In genomic region chr1:91365816-91366214, GRCm38 (mm10) we compare ENCODE assay signal across 8 mouse cellular contexts. TPM values are rescaled to one million over a fixed set of nuclear protein-coding genes. Genes with fewer than 3 reads are reported as not detected.
A peak's percentile ranks its signal among the peaks of the same experiment; 100 is the strongest.
DNase-seq lines count a peak whose midpoint lies in the region; ATAC-seq and TF ChIP-seq lines count a peak whose summit lies in the region.
"Had no signal": no experiment of that assay in that cellular context is flagged by ENCODE, and none has a peak within 500 bp of the region (broad histone marks: within the 10 kb centered on the region; RNA-seq: fewer than 3 reads in every experiment).

No protein-coding gene starts in this region.

- no peak for ATAC-seq in neural tube, embryonic 11.5 days (ENCODE audit: insufficient read depth, low FRiP score, low TSS enrichment)
- no peak for ATAC-seq in forebrain, embryonic 16.5 days
- ATAC-seq in liver, embryonic 13.5 days (ENCODE audit: low read depth), result no peak
- peak; percentile 4; the same call in 1 of the 2 replicates for ATAC-seq in stomach, embryonic 16.5 days (ENCODE audit: insufficient read depth, low FRiP score)

- H3K9ac ChIP-seq in neural tube, embryonic 11.5 days (ENCODE audit: low read length), result no peak overlapping the region
- no peak overlapping the region for H3K9ac ChIP-seq in forebrain, embryonic 16.5 days (replicated peaks; ENCODE audit: low read depth, low read length)
- H3K9ac ChIP-seq in liver, embryonic 13.5 days, result peak overlapping the region; percentile 89
- peak overlapping the region; percentile 78 for H3K9ac ChIP-seq in stomach, embryonic 16.5 days (ENCODE audit: low read length)

- H3K4me2 ChIP-seq in neural tube, embryonic 11.5 days (ENCODE audit: low read depth), result peak overlapping the region; percentile 72
- peak overlapping the region; percentile 65 for H3K4me2 ChIP-seq in forebrain, embryonic 16.5 days (ENCODE audit: low read length)
- H3K4me2 ChIP-seq in liver, embryonic 13.5 days, result peak overlapping the region; percentile 98
- H3K4me2 ChIP-seq in stomach, embryonic 16.5 days (ENCODE audit: low read depth, low read length), result peak overlapping the region; percentile 99

- no peaks in the 10 kb centered on the region; the same call in 1 of the 2 replicates for H3K36me3 ChIP-seq in neural tube, embryonic 11.5 days (ENCODE audit: control insufficient read depth, insufficient read depth, low read length)
- peaks cover 4% of the 10 kb centered on the region; the same call in 1 of the 2 replicates for H3K36me3 ChIP-seq in forebrain, embryonic 16.5 days (ENCODE audit: control insufficient read depth, insufficient read depth)
- H3K36me3 ChIP-seq in liver, embryonic 13.5 days, result peaks cover 27% of the 10 kb centered on the region
- 0 out of 2 replicates have a peak, but pooled peaks cover under 1% of the 10 kb centered on the region for H3K36me3 ChIP-seq in stomach, embryonic 16.5 days (ENCODE audit: control insufficient read depth, insufficient read depth, low read length)

- no peak overlapping the region for H3K27ac ChIP-seq in neural tube, embryonic 11.5 days (ENCODE audit: low read depth, low read length)
- no peak overlapping the region for H3K27ac ChIP-seq in forebrain, embryonic 16.5 days (ENCODE audit: low read length)
- H3K27ac ChIP-seq in liver, embryonic 13.5 days, result no peak overlapping the region
- H3K27ac ChIP-seq in stomach, embryonic 16.5 days (ENCODE audit: low read length), result no peak overlapping the region
- no peak overlapping the region for H3K27ac ChIP-seq in layer of hippocampus, adult 2 months
- H3K27ac ChIP-seq: macrophage had no signal

- H3K4me3 ChIP-seq in neural tube, embryonic 11.5 days (ENCODE audit: low read depth, low read length), result peak overlapping the region; percentile 36; the same call in 1 of the 2 replicates
- H3K4me3 ChIP-seq in forebrain, embryonic 16.5 days (replicated peaks; ENCODE audit: low read length), result peak overlapping the region; percentile 43
- H3K4me3 ChIP-seq in liver, embryonic 13.5 days (replicated peaks), result peak overlapping the region; percentile 77
- peak overlapping the region; percentile 56 for H3K4me3 ChIP-seq in stomach, embryonic 16.5 days (replicated peaks; ENCODE audit: low read length)
- no peak overlapping the region; the same call in 1 of the 2 replicates for H3K4me3 ChIP-seq in layer of hippocampus, adult 2 months

- 30% methylated on average over 8 of the region's 8 CpGs for WGBS in neural tube, embryonic 11.5 days
- 37% methylated on average over 8 of the region's 8 CpGs for WGBS in forebrain, embryonic 16.5 days
- 34% methylated on average over 8 of the region's 8 CpGs for WGBS in liver, embryonic 13.5 days (ENCODE audit: insufficient replicate concordance)
- WGBS in stomach, embryonic 16.5 days, result 31% methylated on average over 8 of the region's 8 CpGs

- TF ChIP-seq CTCF in layer of hippocampus, adult 2 months (conservative IDR thresholded peaks at IDR 0.05), result no peak

- H3K4me1 ChIP-seq in neural tube, embryonic 11.5 days (ENCODE audit: control insufficient read depth, insufficient read depth, low read length), result peaks cover 7% of the 10 kb centered on the region; the same call in 1 of the 2 replicates
- peaks cover 9% of the 10 kb centered on the region for H3K4me1 ChIP-seq in forebrain, embryonic 16.5 days (replicated peaks; ENCODE audit: control insufficient read depth, insufficient read depth, low read length)
- peaks cover 44% of the 10 kb centered on the region for H3K4me1 ChIP-seq in liver, embryonic 13.5 days (replicated peaks)
- peaks cover 4% of the 10 kb centered on the region; the same call in 1 of the 2 replicates for H3K4me1 ChIP-seq in stomach, embryonic 16.5 days (ENCODE audit: control insufficient read depth, insufficient read depth, low read length)

- H3K27me3 ChIP-seq in neural tube, embryonic 11.5 days (ENCODE audit: control insufficient read depth, insufficient read depth, low read length), result peaks cover 3% of the 10 kb centered on the region; the same call in 1 of the 2 replicates
- peaks cover 6% of the 10 kb centered on the region for H3K27me3 ChIP-seq in forebrain, embryonic 16.5 days (replicated peaks; ENCODE audit: control insufficient read depth, insufficient read depth, low read length)
- H3K27me3 ChIP-seq in liver, embryonic 13.5 days, result no peaks in the 10 kb centered on the region; the same call in 1 of the 2 replicates
- H3K27me3 ChIP-seq in stomach, embryonic 16.5 days (ENCODE audit: control insufficient read depth, insufficient read depth, low read length), result no peaks in the 10 kb centered on the region

- no peak for DNase-seq in neural tube, embryonic 11.5 days (ENCODE audit: low spot score)
- DNase-seq in neural tube, embryonic 10.5 days (ENCODE audit: extremely low spot score, low spot score), result no peak
- DNase-seq in liver, embryonic 13.5 days, result no peak
- no peak for DNase-seq in ovary, adult 18-20 months (ENCODE audit: low spot score)
- DNase-seq in layer of hippocampus, adult 2 months (ENCODE audit: low spot score in 2 of 2), result no peak

- H3K9me3 ChIP-seq in neural tube, embryonic 11.5 days (ENCODE audit: control insufficient read depth, low read length), result no peaks in the 10 kb centered on the region
- no peaks in the 10 kb centered on the region for H3K9me3 ChIP-seq in forebrain, embryonic 16.5 days (ENCODE audit: control insufficient read depth, low read length)
- H3K9me3 ChIP-seq in liver, embryonic 13.5 days (replicated peaks), result no peaks in the 10 kb centered on the region
- H3K9me3 ChIP-seq in stomach, embryonic 16.5 days (replicated peaks; ENCODE audit: control insufficient read depth, low read length), result no peaks in the 10 kb centered on the region

RNA-seq across cellular contexts. Expression of gene Erfe, which starts 0.4 kb away (rescaled TPM):
- 0.30 and 0.53 TPM in 2 replicates for polyA plus RNA-seq in neural tube, embryonic 11.5 days (2014; fragmentation: Nextera tagmentation; extraction: Ambion mirVana)
- 0.16 and 0.62 TPM in 2 replicates for polyA plus RNA-seq in forebrain, embryonic 16.5 days (2015; fragmentation: Nextera tagmentation; extraction: Ambion mirVana)
- polyA plus RNA-seq in liver, embryonic 13.5 days (2015; fragmentation: Nextera tagmentation; extraction: Ambion mirVana), result 4.5 and 4.7 TPM in 2 replicates
- polyA plus RNA-seq in stomach, embryonic 16.5 days (2015; fragmentation: Nextera tagmentation; extraction: Ambion mirVana), result 2.1 and 3.6 TPM in 2 replicates
- not detected for total RNA-seq in layer of hippocampus, adult 2 months (2021)
- polyA plus RNA-seq: macrophage had no signal

RNA-seq across cellular contexts. Expression of gene Klhl30, which starts 15.0 kb away (rescaled TPM):
- polyA plus RNA-seq in neural tube, embryonic 11.5 days (2014; fragmentation: Nextera tagmentation; extraction: Ambion mirVana), result 0.39 and 0.97 TPM in 2 replicates
- 0.15 TPM in 1 of 2 replicates, not detected in the other for polyA plus RNA-seq in forebrain, embryonic 16.5 days (2015; fragmentation: Nextera tagmentation; extraction: Ambion mirVana)
- 0.10 TPM in 2 replicates for polyA plus RNA-seq in liver, embryonic 13.5 days (2015; fragmentation: Nextera tagmentation; extraction: Ambion mirVana)
- 0.37 and 2.6 TPM in 2 replicates for polyA plus RNA-seq in stomach, embryonic 16.5 days (2015; fragmentation: Nextera tagmentation; extraction: Ambion mirVana)
- total RNA-seq in layer of hippocampus, adult 2 months (2021), result under 1 TPM in 1 of 2 experiments, not detected in 1; 0.15 TPM
- polyA plus RNA-seq: macrophage had no signal

RNA-seq across cellular contexts. Expression of gene Ilkap, which starts 32.8 kb away (rescaled TPM):
- polyA plus RNA-seq in neural tube, embryonic 11.5 days (2014; fragmentation: Nextera tagmentation; extraction: Ambion mirVana), result 165 and 178 TPM in 2 replicates
- polyA plus RNA-seq in forebrain, embryonic 16.5 days (2015; fragmentation: Nextera tagmentation; extraction: Ambion mirVana), result 158 and 163 TPM in 2 replicates
- 86.5 and 95.8 TPM in 2 replicates for polyA plus RNA-seq in liver, embryonic 13.5 days (2015; fragmentation: Nextera tagmentation; extraction: Ambion mirVana)
- polyA plus RNA-seq in stomach, embryonic 16.5 days (2015; fragmentation: Nextera tagmentation; extraction: Ambion mirVana), result 113 and 115 TPM in 2 replicates
- total RNA-seq in layer of hippocampus, adult 2 months (2021), result 10 to 100 TPM; 66.6 to 67.9 TPM

RNA-seq across cellular contexts. Expression of gene Espnl, which starts 43.9 kb away (rescaled TPM):
- 0.09 TPM in 1 of 2 replicates, not detected in the other for polyA plus RNA-seq in neural tube, embryonic 11.5 days (2014; fragmentation: Nextera tagmentation; extraction: Ambion mirVana)
- 0.08 and 0.14 TPM in 2 replicates for polyA plus RNA-seq in forebrain, embryonic 16.5 days (2015; fragmentation: Nextera tagmentation; extraction: Ambion mirVana)
- polyA plus RNA-seq in liver, embryonic 13.5 days (2015; fragmentation: Nextera tagmentation; extraction: Ambion mirVana), result not detected in 2 replicates
- polyA plus RNA-seq in stomach, embryonic 16.5 days (2015; fragmentation: Nextera tagmentation; extraction: Ambion mirVana), result 0.03 TPM in 1 of 2 replicates, not detected in the other
- under 1 TPM; 0.05 to 0.10 TPM for total RNA-seq in layer of hippocampus, adult 2 months (2021)
- polyA plus RNA-seq: macrophage had no signal

RNA-seq across cellular contexts. Expression of gene Hes6, which starts 48.0 kb away (rescaled TPM):
- 282 and 316 TPM in 2 replicates for polyA plus RNA-seq in neural tube, embryonic 11.5 days (2014; fragmentation: Nextera tagmentation; extraction: Ambion mirVana)
- polyA plus RNA-seq in forebrain, embryonic 16.5 days (2015; fragmentation: Nextera tagmentation; extraction: Ambion mirVana), result 208 and 217 TPM in 2 replicates
- polyA plus RNA-seq in liver, embryonic 13.5 days (2015; fragmentation: Nextera tagmentation; extraction: Ambion mirVana), result 21.9 and 22.5 TPM in 2 replicates
- 58.6 and 67.2 TPM in 2 replicates for polyA plus RNA-seq in stomach, embryonic 16.5 days (2015; fragmentation: Nextera tagmentation; extraction: Ambion mirVana)
- 10 to 100 TPM; 15.4 to 15.7 TPM for total RNA-seq in layer of hippocampus, adult 2 months (2021)

Comparison
In these comparisons a context has a peak if more than half of its experiments do, and no peak if none do; other contexts are left out.
1. H3K9ac ChIP-seq: peak in liver, embryonic 13.5 days (single experiment) and stomach, embryonic 16.5 days (single experiment); none in neural tube, embryonic 11.5 days (single experiment) and forebrain, embryonic 16.5 days (single experiment).
2. Peak in every context shown above with its lines, with median percentiles within 50 percentile points of each other: H3K4me2 ChIP-seq.